Mouse (Mus musculus) lung, postnatal 0 days (tissue): ENCODE data around the gene Tescl.

ENCODE experiments used
- CTCF ChIP-seq: IDR thresholded peaks from 2 replicates; pipeline ENCODE4 v1.5.1; 2016; ENCODE audit warnings: antibody characterized with exemption, mild to moderate bottlenecking
- EP300 ChIP-seq: IDR thresholded peaks from 2 replicates; pipeline ENCODE4 v1.6.1; 2016; ENCODE audit warnings: antibody characterized with exemption, mild to moderate bottlenecking, control low read depth

DNA sequence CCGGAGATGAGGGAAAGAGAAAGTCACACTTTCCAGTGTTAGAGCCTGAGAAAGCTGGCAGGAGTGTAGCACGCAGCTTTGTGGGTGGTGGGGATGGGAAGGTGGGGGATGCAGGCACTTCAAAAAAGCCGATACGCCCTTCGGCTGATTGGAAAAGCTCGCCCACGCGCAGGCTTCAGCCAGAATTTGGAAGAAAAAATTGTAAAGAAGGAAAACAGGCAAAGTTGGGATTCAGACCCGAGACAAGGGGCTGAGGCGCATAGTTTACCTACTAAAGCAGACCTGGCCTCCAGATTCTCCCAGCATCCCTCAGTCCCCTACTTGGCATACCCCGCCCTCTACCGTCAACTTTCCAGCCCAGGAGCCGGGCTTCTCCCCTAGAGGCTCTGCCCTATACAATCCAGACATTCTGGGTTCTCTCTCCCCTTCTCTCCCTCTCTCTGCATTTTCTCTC lies 8.0 kb downstream of the Tescl start:
- TF ChIP-seq CTCF: no peak
- TF ChIP-seq EP300: no peak
